Mouse (Mus musculus) thymus, adult 2 months (tissue): ENCODE results near the gene 2010111I01Rik.

Source experiments
- CTCF ChIP-seq: fragments of 200-500 bp; IDR thresholded peaks from 2 replicates; pipeline ENCODE4 v1.5.1; 2012; ENCODE audit warnings: mild to moderate bottlenecking, control low read depth, low read length, moderate library complexity, borderline replicate concordance; ENCODE audit not compliant: control insufficient read depth, poor library complexity, insufficient read depth; ENCODE audit errors: extremely low read depth
- POLR2A ChIP-seq: fragments of 200-500 bp; IDR thresholded peaks from 2 replicates; pipeline ENCODE4 v1.6.1; 2012; ENCODE audit warnings: mild to moderate bottlenecking, low read length, control low read depth, moderate library complexity; ENCODE audit not compliant: control insufficient read depth, poor library complexity, insufficient read depth; ENCODE audit errors: extremely low read depth

GRCm38 (mm10) chr13:63350076-63350475, 385.4 kb downstream of the 2010111I01Rik start:
- TF ChIP-seq POLR2A (no peak), CTCF (no peak)
